Mouse (Mus musculus) cortical plate, adult 2 months (tissue): ENCODE measurements around the gene Crybb1.

Experiments used
- CTCF ChIP-seq: fragments of 200-500 bp; IDR thresholded peaks from 2 replicates; pipeline ENCODE4 v1.5.1; 2011; ENCODE audit warnings: mild to moderate bottlenecking, control low read depth, low read length; ENCODE audit not compliant: insufficient read depth; ENCODE audit errors: extremely low read depth
- POLR2A ChIP-seq: fragments of 200-500 bp; IDR thresholded peaks from 2 replicates; pipeline ENCODE4 v1.6.1; 2011; ENCODE audit warnings: mild to moderate bottlenecking, low read length, control low read depth; ENCODE audit not compliant: insufficient read depth; ENCODE audit errors: extremely low read depth

DNA sequence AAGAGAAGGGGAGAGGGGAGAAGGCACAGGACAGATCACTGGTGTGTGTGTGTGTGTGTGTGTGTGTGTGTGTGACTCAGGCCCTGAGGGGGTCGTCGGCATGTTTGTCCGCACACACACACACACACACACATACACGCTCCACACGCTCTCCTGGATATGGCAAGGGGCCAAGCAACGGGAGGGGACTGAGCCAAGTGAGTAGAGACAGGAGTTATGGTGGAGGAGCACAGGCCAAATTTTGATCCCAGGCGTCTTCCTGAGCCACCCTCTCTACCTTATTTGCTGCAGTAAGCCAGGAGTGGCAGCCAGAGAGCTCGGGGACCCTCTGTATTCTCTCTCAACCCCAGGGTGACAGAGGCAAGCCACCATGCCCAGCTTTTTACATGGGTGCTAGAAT, 33.6 kb downstream of the Crybb1 start:
- no peak for TF ChIP-seq CTCF
- no peak for TF ChIP-seq POLR2A
